Mouse (Mus musculus) forebrain, embryonic 12.5 days (tissue): ENCODE results near the gene Grk2. TPM values are rescaled to one million over a fixed set of nuclear protein-coding genes. Genes with fewer than 3 reads are reported as not detected.

ENCODE experiments used
- ATAC-seq: fragments of 200-750 bp; cut with Nextera tagmentation; 2 replicates; pipeline ENCODE4 v1.8.0; 2017; ENCODE audit warnings: moderate TSS enrichment; ENCODE audit not compliant: low FRiP score
- H3K27ac ChIP-seq: fragments of 300-500 bp; sonication (generic); 2 replicates; pipeline ENCODE4 v1.5.1; 2016; ENCODE audit warnings: mild to moderate bottlenecking
- H3K27me3 ChIP-seq: fragments of 300-500 bp; sonication (generic); 2 replicates; pipeline ENCODE4 v1.6.1; 2016; ENCODE audit warnings: mild to moderate bottlenecking
- H3K36me3 ChIP-seq: fragments of 300-500 bp; sonication (generic); replicated peaks from 2 replicates; pipeline ENCODE4 v1.6.1; 2016; ENCODE audit warnings: mild to moderate bottlenecking
- H3K4me1 ChIP-seq: fragments of 300-500 bp; sonication (generic); 2 replicates; pipeline ENCODE4 v1.6.1; 2016
- H3K4me2 ChIP-seq: fragments of 300-500 bp; sonication (generic); 2 replicates; pipeline ENCODE4 v1.6.1; 2016; ENCODE audit warnings: mild to moderate bottlenecking, moderate library complexity
- H3K4me3 ChIP-seq: fragments of 300-500 bp; sonication (generic); replicated peaks from 2 replicates; pipeline ENCODE4 v1.5.1; 2016; ENCODE audit warnings: mild to moderate bottlenecking
- H3K9ac ChIP-seq: fragments of 300-500 bp; sonication (generic); 2 replicates; pipeline ENCODE4 v1.6.1; 2016; ENCODE audit warnings: mild to moderate bottlenecking
- H3K9me3 ChIP-seq: fragments of 300-500 bp; sonication (generic); 2 replicates; pipeline ENCODE4 v1.6.1; 2016
- WGBS: fragments of 180-500 bp; shearing (Covaris S2); methylation state at CpG from one replicate; pipeline ENCODE4 v1.1.7; 2016; 5-methylcytosine and 5-hydroxymethylcytosine counted together
- polyA plus RNA-seq: library from polyadenylated mRNA; unstranded; fragments of >200 nt; fragmentation: Nextera tagmentation; extraction: Ambion mirVana; gene quantifications from 2 replicates; pipeline ENCODE4 v1.2.1, GENCODE M21; 2016

The Grk2 gene
- polyA plus RNA-seq, 1 experiment from 2014 or later: 19.0 TPM

- ATAC-seq: no peak
- Histone ChIP-seq H3K36me3 (peaks cover 77% of the 10 kb centered on the region), H3K9me3 (no peaks in the 10 kb centered on the region), H3K4me2 (no peak overlapping the region), H3K4me1 (no peaks in the 10 kb centered on the region), H3K27ac (no peak overlapping the region), H3K9ac (no peak overlapping the region), H3K27me3 (no peaks in the 10 kb centered on the region), H3K4me3 (no peak overlapping the region)
- 84% methylated on average over 15 of the region's 15 CpGs for WGBS
Measured at GRCm38 (mm10) chr19:4290749-4291148, 15.3 kb downstream of the Grk2 start.

GRCm38 (mm10) chr19:4283653-4284052, 22.4 kb downstream of the Grk2 start:
- Histone ChIP-seq H3K27me3 (peaks cover 6% of the 10 kb centered on the region; the same call in 1 of the 2 replicates), H3K9me3 (no peaks in the 10 kb centered on the region), H3K27ac (0 out of 2 replicates have a peak overlapping the region, but pooled peaks have one; percentile 25), H3K4me3 (peak overlapping the region; percentile 64), H3K4me1 (peaks cover 20% of the 10 kb centered on the region), H3K4me2 (peak overlapping the region; percentile 65), H3K9ac (peak overlapping the region; percentile 74; the same call in 1 of the 2 replicates), H3K36me3 (peaks cover 33% of the 10 kb centered on the region)
- no peak for ATAC-seq
- 50% methylated on average over 7 of the region's 7 CpGs for WGBS

GRCm38 (mm10) chr19:4282898-4283553, 23.0 kb downstream of the Grk2 start, which contains the start of gene Ankrd13d:
Ankrd13d (minus strand) TSS chr19:4283137.
- peak; percentile 96 for ATAC-seq
- Histone ChIP-seq H3K9ac (peak within 1 kb of the TSS; percentile 74), H3K4me1 (peaks cover 20% of the 10 kb centered on the region), H3K4me3 (peak within 1 kb of the TSS; percentile 64), H3K27me3 (peaks cover 6% of the 10 kb centered on the region; the same call in 1 of the 2 replicates), H3K9me3 (no peaks in the 10 kb centered on the region), H3K4me2 (peak within 1 kb of the TSS; percentile 65), H3K27ac (0 out of 2 replicates have a peak within 1 kb of the TSS, but pooled peaks have one; percentile 25), H3K36me3 (peaks cover 27% of the 10 kb centered on the region)
- WGBS: 1% methylated on average over 41 of the region's 50 CpGs

GRCm38 (mm10) chr19:4280425-4280824, 25.6 kb downstream of the Grk2 start:
- peaks cover 6% of the 10 kb centered on the region; the same call in 1 of the 2 replicates for H3K27me3 ChIP-seq
- peaks cover 20% of the 10 kb centered on the region for H3K4me1 ChIP-seq
- WGBS: 97% methylated on average over 9 of the region's 9 CpGs
- no peak for ATAC-seq
- H3K27ac ChIP-seq: no peak overlapping the region
- peaks cover under 1% of the 10 kb centered on the region for H3K36me3 ChIP-seq
- no peak overlapping the region for H3K4me3 ChIP-seq
- H3K9me3 ChIP-seq: no peaks in the 10 kb centered on the region
- H3K9ac ChIP-seq: no peak overlapping the region
- no peak overlapping the region for H3K4me2 ChIP-seq

GRCm38 (mm10) chr19:4279487-4279886, 26.5 kb downstream of the Grk2 start:
- no peak overlapping the region for H3K27ac ChIP-seq
- H3K27me3 ChIP-seq: peaks cover 6% of the 10 kb centered on the region; the same call in 1 of the 2 replicates
- ATAC-seq: no peak
- 86% methylated on average over 1 of the region's 1 CpGs for WGBS
- H3K9me3 ChIP-seq: no peaks in the 10 kb centered on the region
- peaks cover 20% of the 10 kb centered on the region for H3K4me1 ChIP-seq
- no peak overlapping the region for H3K4me2 ChIP-seq
- H3K36me3 ChIP-seq: no peaks in the 10 kb centered on the region
- no peak overlapping the region for H3K4me3 ChIP-seq
- H3K9ac ChIP-seq: no peak overlapping the region

- H3K27me3 ChIP-seq: peaks cover 31% of the 10 kb centered on the region
- WGBS: 95% methylated on average over 11 of the region's 11 CpGs
- no peak overlapping the region for H3K9ac ChIP-seq
- H3K4me1 ChIP-seq: peaks cover 7% of the 10 kb centered on the region
- no peak overlapping the region for H3K4me2 ChIP-seq
- no peak overlapping the region for H3K27ac ChIP-seq
- H3K4me3 ChIP-seq: no peak overlapping the region
- H3K36me3 ChIP-seq: no peaks in the 10 kb centered on the region
- no peak for ATAC-seq
- H3K9me3 ChIP-seq: no peaks in the 10 kb centered on the region
Measured at GRCm38 (mm10) chr19:4270972-4271371, 35.0 kb downstream of the Grk2 start.

GRCm38 (mm10) chr19:4270187-4270586, 35.8 kb downstream of the Grk2 start:
- Histone ChIP-seq H3K27ac (no peak overlapping the region), H3K36me3 (no peaks in the 10 kb centered on the region), H3K4me3 (no peak overlapping the region), H3K4me2 (no peak overlapping the region), H3K27me3 (peaks cover 31% of the 10 kb centered on the region), H3K9me3 (no peaks in the 10 kb centered on the region), H3K4me1 (peaks cover 7% of the 10 kb centered on the region), H3K9ac (no peak overlapping the region)
- 80% methylated on average over 6 of the region's 6 CpGs for WGBS
- no peak for ATAC-seq

GRCm38 (mm10) chr19:4268566-4269361, 37.3 kb downstream of the Grk2 start, which contains the start of gene Ssh3:
Ssh3 (minus strand) TSS chr19:4269180.
- peak; percentile 63 for ATAC-seq
- Histone ChIP-seq H3K9me3 (no peaks in the 10 kb centered on the region), H3K4me1 (peaks cover 7% of the 10 kb centered on the region), H3K9ac (peak within 1 kb of the TSS; percentile 39), H3K4me2 (peak within 1 kb of the TSS; percentile 55), H3K27ac (no peak within 1 kb of the TSS), H3K27me3 (peaks cover 31% of the 10 kb centered on the region), H3K36me3 (no peaks in the 10 kb centered on the region), H3K4me3 (peak within 1 kb of the TSS; percentile 36)
- 5% methylated on average over 46 of the region's 46 CpGs for WGBS

GRCm38 (mm10) chr19:4265956-4266355, 40.1 kb downstream of the Grk2 start:
- Histone ChIP-seq H3K27me3 (peaks cover 31% of the 10 kb centered on the region), H3K4me2 (no peak overlapping the region), H3K9ac (no peak overlapping the region), H3K4me1 (peaks cover 7% of the 10 kb centered on the region), H3K27ac (no peak overlapping the region), H3K4me3 (no peak overlapping the region), H3K36me3 (no peaks in the 10 kb centered on the region), H3K9me3 (no peaks in the 10 kb centered on the region)
- ATAC-seq: no peak
- WGBS: 64% methylated on average over 4 of the region's 4 CpGs

- Histone ChIP-seq H3K4me3 (no peak overlapping the region), H3K9me3 (no peaks in the 10 kb centered on the region), H3K27ac (no peak overlapping the region), H3K27me3 (peaks cover 18% of the 10 kb centered on the region), H3K9ac (no peak overlapping the region), H3K36me3 (no peaks in the 10 kb centered on the region), H3K4me1 (peaks cover 7% of the 10 kb centered on the region), H3K4me2 (no peak overlapping the region)
- no peak for ATAC-seq
- WGBS: 94% methylated on average over 6 of the region's 6 CpGs
Measured at GRCm38 (mm10) chr19:4264171-4264780, 41.7 kb downstream of the Grk2 start.

- Histone ChIP-seq H3K4me1 (peaks cover 2% of the 10 kb centered on the region), H3K36me3 (no peaks in the 10 kb centered on the region), H3K27ac (no peak overlapping the region), H3K4me2 (no peak overlapping the region), H3K4me3 (no peak overlapping the region), H3K9me3 (no peaks in the 10 kb centered on the region), H3K9ac (no peak overlapping the region), H3K27me3 (peaks cover 12% of the 10 kb centered on the region)
- 65% methylated on average over 14 of the region's 14 CpGs for WGBS
- no peak for ATAC-seq
Measured at GRCm38 (mm10) chr19:4263702-4264101, 42.3 kb downstream of the Grk2 start.

GRCm38 (mm10) chr19:4262756-4263155, 43.3 kb downstream of the Grk2 start:
- H3K27me3 ChIP-seq: peaks cover 3% of the 10 kb centered on the region
- H3K36me3 ChIP-seq: no peaks in the 10 kb centered on the region
- H3K4me1 ChIP-seq: 0 out of 2 replicates have a peak, but pooled peaks cover 3% of the 10 kb centered on the region
- no peak overlapping the region for H3K9ac ChIP-seq
- no peak overlapping the region for H3K4me3 ChIP-seq
- no peak for ATAC-seq
- 85% methylated on average over 6 of the region's 6 CpGs for WGBS
- no peaks in the 10 kb centered on the region for H3K9me3 ChIP-seq
- no peak overlapping the region for H3K4me2 ChIP-seq
- H3K27ac ChIP-seq: no peak overlapping the region
